Mouse (Mus musculus) lung, embryonic 16.5 days (tissue): Measurements from ENCODE around the gene Nlrp5. TPM values are rescaled to one million over a fixed set of nuclear protein-coding genes. Genes with fewer than 3 reads are reported as not detected.
"Not testable (repeated sequence)": the region's sequence is repeated elsewhere in the genome, so short reads cannot be mapped to it uniquely, and the experiment has no call there.

Experiments used
- ATAC-seq: fragments of 200-750 bp; cut with Nextera tagmentation; 2 replicates; pipeline ENCODE4 v1.8.0; 2017; ENCODE audit warnings: low read depth, mild to moderate bottlenecking, moderate library complexity
- H3K27ac ChIP-seq: fragments of 300-500 bp; sonication (generic); 2 replicates; pipeline ENCODE4 v1.5.1; 2014; ENCODE audit warnings: mild to moderate bottlenecking, control low read depth, low read length
- H3K27me3 ChIP-seq: fragments of 300-500 bp; sonication (generic); 2 replicates; pipeline ENCODE4 v1.6.1; 2014; ENCODE audit warnings: low read depth, low read length, mixed read lengths; ENCODE audit not compliant: control insufficient read depth, insufficient read depth
- H3K36me3 ChIP-seq: fragments of 300-500 bp; sonication (generic); 2 replicates; pipeline ENCODE4 v1.6.1; 2014; ENCODE audit warnings: low read length; ENCODE audit not compliant: control insufficient read depth, insufficient read depth
- H3K4me1 ChIP-seq: fragments of 300-500 bp; sonication (generic); replicated peaks from 2 replicates; pipeline ENCODE4 v1.6.1; 2014; ENCODE audit warnings: low read length, mixed read lengths; ENCODE audit not compliant: control insufficient read depth, insufficient read depth
- H3K4me2 ChIP-seq: fragments of 300-500 bp; sonication (generic); 2 replicates; pipeline ENCODE4 v1.6.1; 2014; ENCODE audit warnings: low read depth, low read length, control low read depth
- H3K4me3 ChIP-seq: fragments of 300-500 bp; sonication (generic); 2 replicates; pipeline ENCODE4 v1.5.1; 2014; ENCODE audit warnings: mild to moderate bottlenecking, low read length, control low read depth
- H3K9ac ChIP-seq: fragments of 300-500 bp; sonication (generic); 2 replicates; pipeline ENCODE4 v1.6.1; 2014; ENCODE audit warnings: low read length, control low read depth
- H3K9me3 ChIP-seq: fragments of 300-500 bp; sonication (generic); 2 replicates; pipeline ENCODE4 v1.6.1; 2016; ENCODE audit warnings: low read length; ENCODE audit not compliant: control insufficient read depth
- WGBS: fragments of 180-500 bp; shearing (Covaris S2); extraction: QIAGEN DNeasy Blood & Tissue Kit; methylation state at CpG from one replicate; pipeline ENCODE4 v1.1.7; 2014; 5-methylcytosine and 5-hydroxymethylcytosine counted together
- microRNA-seq: library from miRNA; unstranded; fragments of <30 nt; microRNA quantifications from one replicate; pipeline ENCODE4, GENCODE M21; 2016
- polyA plus RNA-seq: library from polyadenylated mRNA; unstranded; fragments of >200 nt; fragmentation: Nextera tagmentation; extraction: Ambion mirVana; gene quantifications from 2 replicates; pipeline ENCODE4 v1.2.1, GENCODE M21; 2015

The Nlrp5 gene
- polyA plus RNA-seq, result not detected in 2 replicates

- no peaks in the 10 kb centered on the region for H3K36me3 ChIP-seq
- no peaks in the 10 kb centered on the region; the same call in 1 of the 2 replicates for H3K9me3 ChIP-seq
- H3K27ac ChIP-seq, result no peak within 1 kb of the TSS
- no peaks in the 10 kb centered on the region for H3K27me3 ChIP-seq
- ATAC-seq, result no peak
- H3K4me1 ChIP-seq, result no peaks in the 10 kb centered on the region
- H3K4me3 ChIP-seq, result no peak within 1 kb of the TSS
- WGBS, result 64% methylated on average over 10 of the region's 10 CpGs
- no peak within 1 kb of the TSS for H3K4me2 ChIP-seq
- H3K9ac ChIP-seq, result no peak within 1 kb of the TSS
Measured at GRCm38 (mm10) chr7:23385589-23385988, at the start of gene Nlrp5. Nlrp5 (plus strand) TSS chr7:23385889.

- not testable (repeated sequence) for H3K9me3 ChIP-seq, H3K9ac ChIP-seq, H3K4me1 ChIP-seq, H3K4me3 ChIP-seq, H3K36me3 ChIP-seq, H3K27me3 ChIP-seq, ATAC-seq, H3K27ac ChIP-seq, H3K4me2 ChIP-seq
- WGBS, result 90% methylated on average over 13 of the region's 13 CpGs
Measured at GRCm38 (mm10) chr7:23358311-23358710, 27.4 kb upstream of the Nlrp5 start.

GRCm38 (mm10) chr7:23470201-23470600, 84.5 kb downstream of the Nlrp5 start:
- not testable (repeated sequence) for H3K9ac ChIP-seq, H3K4me2 ChIP-seq, H3K27ac ChIP-seq, H3K4me3 ChIP-seq, ATAC-seq, H3K9me3 ChIP-seq, H3K4me1 ChIP-seq, H3K36me3 ChIP-seq, H3K27me3 ChIP-seq
- 58% methylated on average over 3 of the region's 3 CpGs for WGBS

GRCm38 (mm10) chr7:23470832-23471231, 85.1 kb downstream of the Nlrp5 start:
- ATAC-seq, H3K9me3 ChIP-seq, H3K27ac ChIP-seq, H3K4me3 ChIP-seq, H3K4me1 ChIP-seq, H3K36me3 ChIP-seq, H3K27me3 ChIP-seq, H3K4me2 ChIP-seq, H3K9ac ChIP-seq: not testable (repeated sequence)
- 47% methylated on average over 3 of the region's 3 CpGs for WGBS

GRCm38 (mm10) chr7:23472886-23473285, 87.2 kb downstream of the Nlrp5 start:
- WGBS, result 60% methylated on average over 2 of the region's 2 CpGs

More at GRCm38 (mm10) chr7:23472886-23473285, 87.2 kb downstream of the Nlrp5 start:
- H3K4me3 ChIP-seq, H3K4me1 ChIP-seq, H3K4me2 ChIP-seq, H3K36me3 ChIP-seq, ATAC-seq, H3K27me3 ChIP-seq, H3K9me3 ChIP-seq, H3K27ac ChIP-seq, H3K9ac ChIP-seq: not testable (repeated sequence)

Small RNA genes within 50 kb of the gene (microRNA-seq; reads per million reads assigned to microRNA genes)
- not detected for gene Gm25196

Other genes with a start within 250 kb of the Nlrp5 start
- not detected in 2 replicates for gene Gm10662, start 241.4 kb upstream of the Nlrp5 start, polyA plus RNA-seq
- not detected in 2 replicates for gene Vmn1r165, start 168.6 kb upstream of the Nlrp5 start, polyA plus RNA-seq
- not detected in 2 replicates for gene Vmn1r166, start 134.2 kb upstream of the Nlrp5 start, polyA plus RNA-seq
- not detected in 2 replicates for gene Gm6902, start 107.0 kb upstream of the Nlrp5 start, polyA plus RNA-seq
- not detected in 2 replicates for gene Nlrp4e, start 84.7 kb upstream of the Nlrp5 start, polyA plus RNA-seq
- not detected in 2 replicates for gene Vmn1r167, start 121.3 kb downstream of the Nlrp5 start, polyA plus RNA-seq
- not detected in 2 replicates for gene Vmn1r168, start 153.8 kb downstream of the Nlrp5 start, polyA plus RNA-seq
- gene Vmn1r169, start 189.6 kb downstream of the Nlrp5 start, polyA plus RNA-seq, result not detected in 2 replicates
- gene Vmn1r170, start 220.3 kb downstream of the Nlrp5 start, polyA plus RNA-seq, result not detected in 2 replicates
- gene Vmn1r171, start 244.8 kb downstream of the Nlrp5 start, polyA plus RNA-seq, result not detected in 2 replicates